Mouse (Mus musculus): Measurements from ENCODE around the gene Parp16.
"Not testable (repeated sequence)": the region's sequence is repeated elsewhere in the genome, so short reads cannot be mapped to it uniquely, and the experiment has no call there.

Gene Parp16

GRCm38 (mm10) chr9:65208293-65209179, 13.4 kb downstream of the Parp16 start:
- no peak for DNase-seq (ENCODE audit: low spot score)

GRCm38 (mm10) chr9:65211598-65211997, 16.4 kb downstream of the Parp16 start:
- no peak for DNase-seq (ENCODE audit: low spot score)

DNA sequence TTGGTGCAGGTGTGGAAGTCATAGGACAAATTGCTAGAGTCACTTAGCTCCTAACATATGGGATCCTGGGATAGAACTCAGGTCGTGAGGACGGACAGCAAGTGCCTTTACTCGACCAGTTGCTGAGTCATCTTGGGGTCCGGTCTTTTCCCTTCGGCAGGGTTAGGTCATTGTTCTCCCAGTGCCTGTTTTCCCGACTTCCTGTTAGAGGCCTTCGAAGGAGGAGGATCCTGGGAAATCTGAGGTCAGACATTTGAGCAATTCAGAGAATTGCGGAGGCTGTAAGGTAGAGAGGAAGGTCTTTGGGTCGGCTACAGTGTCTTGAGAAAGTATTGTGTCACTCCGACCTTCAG, 19.2 kb downstream of the Parp16 start:
- DNase-seq (ENCODE audit: low spot score): no peak

GRCm38 (mm10) chr9:65214778-65215493, 19.8 kb downstream of the Parp16 start:
- peak; percentile 89 for DNase-seq (ENCODE audit: low spot score)

DNA sequence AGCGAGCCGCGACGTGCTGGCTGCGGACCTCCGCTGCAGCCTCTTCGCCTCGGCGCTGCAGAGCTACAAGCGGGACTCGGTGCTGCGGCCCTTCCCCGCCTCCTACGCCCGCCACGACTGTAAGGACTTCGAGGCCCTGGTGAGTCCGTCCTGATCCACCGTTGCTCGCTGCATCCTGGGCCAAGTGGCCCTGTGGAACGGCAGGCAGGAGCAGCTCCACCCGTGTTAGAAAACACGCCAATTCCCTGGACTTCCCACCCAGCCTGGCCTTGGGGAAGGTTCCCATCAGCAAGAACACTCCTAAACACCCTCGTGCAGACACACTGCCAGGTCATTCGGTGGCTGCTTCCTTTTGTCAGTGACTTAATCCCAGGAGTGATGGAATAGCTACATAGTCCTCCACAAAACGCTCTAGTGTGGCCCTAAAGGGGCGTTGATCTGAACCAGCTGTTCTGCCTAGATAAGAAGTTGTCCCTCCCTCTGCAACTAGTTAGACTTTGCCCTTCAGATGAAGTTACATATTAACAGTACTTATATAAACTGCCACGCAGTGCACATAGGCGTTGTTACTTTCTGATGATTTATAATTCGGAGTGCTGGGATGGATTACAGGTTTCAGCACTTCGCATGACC, 20.5 kb downstream of the Parp16 start:
- DNase-seq (ENCODE audit: low spot score): peak; percentile 87

DNA sequence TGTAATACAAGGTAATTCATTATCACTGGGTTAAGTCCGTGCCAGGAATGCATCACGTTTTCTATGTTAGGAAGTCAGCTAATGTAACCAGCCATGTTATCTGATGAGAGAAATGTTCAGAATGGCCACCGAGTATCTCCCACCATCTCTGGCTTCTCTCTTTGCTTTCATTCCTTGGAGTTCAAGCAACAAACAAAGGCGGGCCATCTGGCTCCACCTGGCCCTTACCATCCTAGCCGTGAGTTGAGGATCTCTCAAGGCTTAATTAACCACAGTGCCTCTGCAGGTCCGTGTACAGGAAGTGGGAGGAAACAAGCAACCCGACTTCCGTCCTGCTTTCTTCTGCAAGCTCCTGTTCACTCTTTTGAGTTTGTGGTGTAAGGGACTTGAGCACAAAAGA, 21.8 kb downstream of the Parp16 start:
- DNase-seq (ENCODE audit: low spot score): peak; percentile 48

- DNase-seq (ENCODE audit: low spot score): peak; percentile 63
These were observed 22.5 kb downstream of the Parp16 start for GRCm38 (mm10) chr9:65217661-65218060.

GRCm38 (mm10) chr9:65218916-65219315, 23.8 kb downstream of the Parp16 start:
- no peak for DNase-seq (ENCODE audit: low spot score)

GRCm38 (mm10) chr9:65220398-65220797, 25.2 kb downstream of the Parp16 start:
- DNase-seq (ENCODE audit: low spot score): not testable (repeated sequence)

DNA sequence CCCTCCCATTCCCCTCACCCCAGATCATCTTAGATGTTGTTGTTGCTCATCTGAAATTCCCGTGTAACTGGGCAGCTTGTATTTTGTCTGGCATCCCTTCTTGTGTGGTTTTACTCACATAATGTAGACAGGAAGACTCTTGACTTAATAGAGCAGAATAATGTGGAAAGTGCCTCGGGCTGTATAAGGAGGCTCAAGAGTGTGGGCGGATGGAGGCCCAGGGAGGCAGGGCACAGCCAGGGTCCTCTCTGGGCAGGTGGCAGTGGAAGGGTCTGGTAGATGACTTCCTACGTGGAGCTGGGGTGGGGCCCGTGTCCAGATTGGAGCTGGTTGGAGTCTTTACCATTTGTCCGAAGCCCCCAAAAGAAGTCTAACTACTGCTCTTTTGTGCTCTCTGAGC, 28.8 kb downstream of the Parp16 start:
- no peak for DNase-seq (ENCODE audit: low spot score)

DNA sequence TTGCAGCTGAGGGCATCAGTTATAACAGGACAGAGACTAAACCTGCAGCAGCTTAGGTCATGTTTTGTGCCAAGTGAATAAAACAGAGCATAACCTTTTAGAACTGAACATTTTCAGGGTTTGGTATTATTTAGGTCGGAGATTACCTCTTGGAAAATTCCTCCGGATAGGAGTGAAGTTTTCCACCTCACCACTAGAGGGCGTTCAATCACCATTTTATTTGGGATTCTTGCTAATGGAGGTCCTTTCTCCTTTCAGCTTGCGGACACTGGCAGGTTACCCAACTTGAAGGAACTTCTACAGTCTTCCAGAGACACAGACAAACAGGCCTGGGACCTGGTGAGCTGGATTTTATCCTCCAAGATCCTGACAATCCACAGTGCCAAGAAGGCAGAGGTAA, 30.6 kb downstream of the Parp16 start:
- peak; percentile 47 for DNase-seq (ENCODE audit: low spot score)

DNA sequence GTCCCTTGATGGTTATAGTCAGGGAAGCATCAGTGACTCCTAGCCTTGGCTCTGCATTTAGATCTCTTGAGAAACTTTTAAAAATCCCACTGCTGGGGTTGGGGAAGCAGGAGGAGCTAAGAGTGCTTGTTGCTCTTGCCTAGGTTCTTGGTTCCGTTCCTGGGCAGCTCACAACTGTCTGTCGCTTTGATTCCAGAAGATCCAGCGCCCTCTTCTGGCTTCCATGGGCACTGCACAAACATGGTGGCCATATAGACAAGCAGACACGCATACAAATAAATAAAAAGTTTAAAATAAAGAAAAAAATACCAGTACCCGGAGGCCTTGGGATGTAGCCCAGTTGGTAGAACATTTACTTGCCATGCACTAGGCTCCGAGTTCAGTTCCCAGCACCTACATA, 35.1 kb downstream of the Parp16 start:
- no peak for DNase-seq (ENCODE audit: low spot score)

DNA sequence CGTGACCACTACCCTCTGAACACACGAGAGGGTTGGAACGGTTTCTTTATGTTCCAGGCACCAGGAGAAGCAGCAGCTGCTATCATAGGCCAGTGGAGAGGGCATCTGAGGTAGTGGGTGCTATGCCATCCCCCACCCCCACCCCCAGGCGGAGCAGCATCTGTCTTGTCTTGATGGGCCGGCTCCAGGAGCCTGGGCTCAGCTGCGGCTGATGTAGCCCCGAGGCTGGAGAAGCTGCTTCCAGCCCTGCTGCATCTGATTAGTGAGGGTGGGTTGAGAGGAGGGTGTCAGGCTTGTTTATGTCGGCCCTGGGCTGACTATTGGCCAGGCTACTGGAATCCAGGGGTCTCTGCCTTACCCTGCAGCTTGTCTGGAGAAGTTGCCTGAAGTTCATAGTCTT, 36.1 kb downstream of the Parp16 start:
- no peak for DNase-seq (ENCODE audit: low spot score)

DNA sequence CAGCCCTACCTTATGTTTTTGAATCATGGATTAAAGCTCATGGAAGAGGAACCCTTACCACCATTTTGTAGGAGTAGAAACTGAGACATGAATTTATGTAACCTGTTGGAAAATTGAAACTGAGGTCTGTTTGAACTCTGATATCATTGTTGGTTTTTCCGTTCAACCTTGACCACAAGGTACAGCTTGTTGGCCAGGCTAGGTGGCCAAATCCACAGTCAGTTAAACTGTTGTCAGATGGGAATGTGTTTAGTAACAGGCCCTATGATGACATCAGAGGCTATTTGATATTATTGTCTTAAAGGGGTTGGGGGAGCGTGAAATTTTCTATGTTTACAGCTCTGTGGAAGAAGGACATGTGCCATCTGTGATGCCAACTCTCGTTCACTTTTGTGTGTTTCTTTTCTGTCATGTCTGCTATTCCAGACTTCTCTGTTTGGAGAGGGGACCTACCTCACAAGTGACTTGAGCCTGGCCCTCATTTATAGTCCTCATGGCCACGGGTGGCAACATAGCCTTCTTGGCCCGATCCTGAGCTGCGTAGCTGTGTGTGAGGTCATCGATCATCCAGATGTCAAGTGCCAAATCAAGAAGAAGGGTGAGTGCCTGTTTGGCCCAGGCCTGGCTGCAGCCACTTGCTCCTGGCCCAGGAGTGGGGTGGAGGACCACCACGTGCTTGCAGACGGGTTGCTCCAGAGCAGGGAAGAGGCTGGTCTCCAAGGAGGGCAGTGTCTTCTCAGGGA, 38.3 kb downstream of the Parp16 start:
- no peak for DNase-seq (ENCODE audit: low spot score)

- DNase-seq (ENCODE audit: low spot score): no peak
These were observed 39.6 kb downstream of the Parp16 start for GRCm38 (mm10) chr9:65234734-65235133.

DNA sequence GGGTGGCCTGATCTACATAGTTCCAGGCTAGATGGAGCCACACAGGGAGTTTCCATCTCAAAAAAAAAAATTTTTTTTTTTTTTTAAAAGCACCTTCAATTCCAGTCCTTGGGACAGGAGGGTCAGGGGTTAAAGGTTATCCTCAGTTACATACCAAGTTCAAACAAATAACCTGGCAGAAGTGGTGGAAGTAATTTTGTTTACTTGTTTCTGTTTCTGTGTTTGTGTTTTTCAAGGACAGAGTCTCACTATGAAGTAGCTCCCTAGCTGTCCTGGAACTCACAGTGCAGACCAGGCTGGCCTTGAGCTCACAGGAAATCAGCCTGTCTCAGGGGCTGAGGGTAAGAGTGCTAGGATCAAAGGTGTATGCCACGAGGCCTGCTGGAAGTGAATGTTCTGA, 40.4 kb downstream of the Parp16 start:
- no peak for DNase-seq (ENCODE audit: low spot score)

- no peak for DNase-seq (ENCODE audit: low spot score)
These were observed 42.5 kb downstream of the Parp16 start for GRCm38 (mm10) chr9:65237616-65238015.

DNA sequence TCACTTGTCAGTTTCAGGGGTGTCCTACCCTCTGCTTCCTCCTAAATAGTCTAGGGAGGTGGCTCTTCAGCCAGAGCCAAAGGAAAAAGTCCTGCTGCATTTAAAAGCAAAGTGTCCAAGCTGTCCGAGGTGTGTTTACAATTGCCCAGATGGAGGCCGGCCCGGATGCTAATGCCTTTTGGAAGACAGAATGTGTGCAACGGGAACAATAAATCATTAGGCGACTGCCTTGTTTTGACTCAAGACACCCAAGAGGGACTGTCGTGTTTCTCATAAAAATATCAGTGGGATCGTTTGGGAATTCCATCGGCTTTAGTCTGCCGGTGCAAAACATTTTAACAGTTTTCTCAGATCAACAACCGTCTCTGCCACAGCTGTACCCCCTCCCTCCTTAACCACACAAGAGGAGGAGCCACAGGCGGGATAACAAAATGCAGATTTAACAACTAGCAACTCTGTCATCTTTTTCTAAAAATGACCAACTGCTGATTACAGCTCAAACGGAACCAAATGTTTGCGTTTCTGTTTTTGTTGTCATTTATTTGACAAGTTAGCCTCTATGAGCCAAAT, 43.1 kb downstream of the Parp16 start:
- DNase-seq (ENCODE audit: low spot score): no peak

DNA sequence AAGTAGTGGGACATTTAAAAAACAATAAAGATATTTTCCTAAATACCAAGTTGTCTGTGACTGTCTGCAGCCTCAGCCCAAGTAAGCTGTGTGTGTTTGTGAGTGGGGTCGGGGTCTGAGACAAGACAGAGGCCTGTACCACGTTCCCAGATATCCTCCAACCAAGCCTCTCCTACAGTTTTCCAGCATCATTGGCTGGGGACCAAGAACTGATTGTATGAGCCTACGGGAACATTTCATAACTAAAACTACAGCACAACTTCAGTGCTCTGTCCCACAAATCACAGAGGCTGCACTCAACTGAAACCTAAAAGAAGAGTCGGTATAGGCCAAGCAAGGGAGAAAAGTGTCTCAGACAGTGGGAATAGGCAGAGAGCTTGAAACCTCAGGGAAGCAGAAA, 44.0 kb downstream of the Parp16 start:
- no peak for DNase-seq (ENCODE audit: low spot score)

- DNase-seq (ENCODE audit: low spot score): no peak
These were observed 44.6 kb downstream of the Parp16 start for GRCm38 (mm10) chr9:65239731-65240130.

GRCm38 (mm10) chr9:65240587-65240986, 45.4 kb downstream of the Parp16 start:
- no peak for DNase-seq (ENCODE audit: low spot score)

- DNase-seq (ENCODE audit: low spot score): no peak
These were observed 46.8 kb downstream of the Parp16 start for GRCm38 (mm10) chr9:65241973-65242372.

All from c-Kit-positive CD71-positive TER-119-positive erythroid progenitor cells, embryonic 14.5 days (primary cell).